Mouse (Mus musculus): ENCODE results near the gene Plekhg6. TPM values are rescaled to one million over a fixed set of nuclear protein-coding genes. Genes with fewer than 3 reads are reported as not detected.

The Plekhg6 gene
- total RNA-seq, 2 experiments from 2014 or later: not detected

Other genes starting within 250 kb of the Plekhg6 start
- 10 to 100 TPM; 14.6 to 19.0 TPM for gene Nop2, start 248.9 kb downstream of the Plekhg6 start, total RNA-seq (2021)
- gene Iffo1, start 235.6 kb downstream of the Plekhg6 start, total RNA-seq (2021): 10 to 100 TPM; 11.6 to 12.3 TPM
- over 10,000 TPM; 11,568 to 13,182 TPM for gene Gapdh, start 214.3 kb downstream of the Plekhg6 start, total RNA-seq (2021)
- 10 to 100 TPM in 1 of 2 experiments, 1 to 10 TPM in 1; 8.0 to 13.7 TPM for gene Ncapd2, start 189.1 kb downstream of the Plekhg6 start, total RNA-seq (2021)
- 100 to 1,000 TPM; 212 to 225 TPM for gene Mrpl51, start 189.0 kb downstream of the Plekhg6 start, total RNA-seq (2021)
- gene Vamp1, start 165.2 kb downstream of the Plekhg6 start, total RNA-seq (2021): 10 to 100 TPM; 16.6 to 17.4 TPM
- 1 to 10 TPM; 2.1 to 2.3 TPM for gene Tapbpl, start 148.9 kb downstream of the Plekhg6 start, total RNA-seq (2021)
- 1 to 10 TPM in 1 of 2 experiments, under 1 TPM in 1; 0.57 to 1.5 TPM for gene Cd27, start 143.8 kb downstream of the Plekhg6 start, total RNA-seq (2021)
- gene Tuba3a, start 94.8 kb downstream of the Plekhg6 start, total RNA-seq (2021): not detected
- 10 to 100 TPM; 20.3 to 21.7 TPM for gene Ltbr, start 66.9 kb downstream of the Plekhg6 start, total RNA-seq (2021)
- gene Scnn1a, start 60.1 kb downstream of the Plekhg6 start, total RNA-seq (2021): under 1 TPM; 0.15 to 0.36 TPM
- 10 to 100 TPM; 21.9 to 28.7 TPM for gene Tnfrsf1a, start 31.4 kb downstream of the Plekhg6 start, total RNA-seq (2021)
- 10 to 100 TPM; 20.3 to 28.4 TPM for gene Cd9, start 114.0 kb upstream of the Plekhg6 start, total RNA-seq (2021)
- gene Vwf, start 166.0 kb upstream of the Plekhg6 start, total RNA-seq (2021): 10 to 100 TPM; 13.5 to 15.4 TPM

All from gastrocnemius, postnatal 36 days (tissue).